Mouse (Mus musculus) myocyte (in vitro differentiated cells): ENCODE measurements around the gene Leap2.

Experiments used
- CEBPB ChIP-seq: IDR thresholded peaks from 2 replicates; pipeline ENCODE4 v1.6.1; 2011; ENCODE audit warnings: mild to moderate bottlenecking, moderate library complexity; ENCODE audit not compliant: poor library complexity, insufficient read depth, severe bottlenecking
- E2F4 ChIP-seq: IDR thresholded peaks from one replicate; pipeline ENCODE4 v1.6.1; 2011; ENCODE audit warnings: mild to moderate bottlenecking, control low read depth, moderate library complexity; ENCODE audit not compliant: insufficient read depth
- MAX ChIP-seq: IDR thresholded peaks from one replicate; pipeline ENCODE4 v1.6.1; 2011; ENCODE audit warnings: low read depth, mild to moderate bottlenecking, control low read depth
- MYOD1 ChIP-seq, 3 experiments: IDR thresholded peaks; one replicate each; pipeline ENCODE4 v1.6.1; 2011; ENCODE audit warnings: control low read depth in 2 of 3, low read depth in 2 of 3, mild to moderate bottlenecking in 2 of 3, moderate library complexity in 1 of 3; ENCODE audit not compliant: insufficient read length in 2 of 3, control insufficient read depth in 1 of 3
- MYOG ChIP-seq, 3 experiments: IDR thresholded peaks; one replicate each; pipeline ENCODE4 v1.6.1; 2011; ENCODE audit warnings: control low read depth in 2 of 3, low read depth in 2 of 3, mild to moderate bottlenecking in 2 of 3; ENCODE audit not compliant: insufficient read length in 2 of 3, control insufficient read depth in 1 of 3, insufficient read depth in 1 of 3
- POLR2A ChIP-seq: IDR thresholded peaks from one replicate; pipeline ENCODE4 v1.6.1; 2011; ENCODE audit warnings: low read depth, mild to moderate bottlenecking, control low read depth, moderate library complexity; ENCODE audit not compliant: insufficient read length
- POLR2AphosphoS2 ChIP-seq: IDR thresholded peaks from one replicate; pipeline ENCODE4 v1.6.1; 2011; ENCODE audit warnings: low read depth, control low read depth; ENCODE audit not compliant: insufficient read length
- REST ChIP-seq: IDR thresholded peaks from one replicate; pipeline ENCODE4 v1.6.1; 2011; ENCODE audit warnings: mild to moderate bottlenecking, control low read depth, moderate library complexity; ENCODE audit not compliant: insufficient read depth, insufficient read length
- SRF ChIP-seq: IDR thresholded peaks from one replicate; pipeline ENCODE4 v1.6.1; 2011; ENCODE audit warnings: low read depth; ENCODE audit not compliant: control insufficient read depth, insufficient read length
- TCF12 ChIP-seq: IDR thresholded peaks from one replicate; pipeline ENCODE4 v1.6.1; 2011; ENCODE audit warnings: mild to moderate bottlenecking, control low read depth; ENCODE audit not compliant: poor library complexity, insufficient read depth, severe bottlenecking
- TCF3 ChIP-seq: IDR thresholded peaks from one replicate; pipeline ENCODE4 v1.6.1; 2011; ENCODE audit warnings: low read depth, control low read depth; ENCODE audit not compliant: insufficient read length
- USF1 ChIP-seq: IDR thresholded peaks from one replicate; pipeline ENCODE4 v1.6.1; 2011; ENCODE audit warnings: low read depth, mild to moderate bottlenecking, control low read depth, moderate library complexity

DNA sequence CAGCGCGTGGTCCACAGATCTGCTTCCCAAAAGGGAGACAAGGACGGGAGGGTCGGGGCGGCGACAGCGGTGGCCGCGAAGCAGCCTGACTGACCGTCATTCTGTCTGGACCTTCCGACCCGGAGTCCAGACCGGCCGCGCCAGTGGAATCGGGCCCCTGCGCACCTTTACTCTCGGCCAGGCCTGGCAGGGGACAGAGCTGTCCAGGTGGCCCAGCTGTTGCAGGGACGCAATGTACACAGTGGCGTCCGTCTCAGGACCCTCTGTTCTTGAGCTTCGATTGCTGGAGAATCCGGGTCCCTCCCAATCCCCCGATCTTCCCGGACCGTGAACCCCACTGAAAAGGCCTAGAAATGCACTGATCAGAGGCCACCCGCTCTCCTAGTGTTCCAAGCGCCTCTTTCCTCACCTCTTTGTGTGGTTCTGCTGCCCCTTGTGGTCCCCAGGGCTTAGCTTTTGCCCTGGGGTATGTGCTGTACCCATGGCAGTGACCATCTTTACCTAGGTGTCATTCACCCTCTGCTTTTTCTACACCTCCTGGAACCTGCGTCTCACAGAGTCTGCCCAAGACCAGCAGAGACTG, 34.5 kb upstream of the Leap2 start:
- TF ChIP-seq POLR2AphosphoS2: no peak
- TF ChIP-seq TCF12: no peak
- no peak for TF ChIP-seq POLR2A
- no peak for TF ChIP-seq E2F4
- TF ChIP-seq MYOG (IDR thresholded peaks at IDR 0.05; ENCODE audit: control insufficient read depth in 1 of 3, insufficient read depth in 1 of 3, insufficient read length in 2 of 3, low read depth in 2 of 3): no peak
- TF ChIP-seq CEBPB: no peak
- peak in 1 of 3 experiments; percentile 1 for TF ChIP-seq MYOD1 (IDR thresholded peaks at IDR 0.05; ENCODE audit: control insufficient read depth in 1 of 3, insufficient read length in 2 of 3, low read depth in 2 of 3)
- TF ChIP-seq MAX: no peak
- TF ChIP-seq REST: no peak
- TF ChIP-seq SRF: no peak
- TF ChIP-seq USF1: no peak
- no peak for TF ChIP-seq TCF3
